Mouse (Mus musculus) limb, embryonic 11.5 days (tissue): Measurements from ENCODE around the gene Csk. TPM values are rescaled to one million over a fixed set of nuclear protein-coding genes. Genes with fewer than 3 reads are reported as not detected.

ENCODE experiments used
- ATAC-seq: fragments of 200-750 bp; cut with Nextera tagmentation; 2 replicates; pipeline ENCODE4 v1.8.0; 2017; ENCODE audit warnings: low read depth; ENCODE audit not compliant: insufficient number of reproducible peaks, low FRiP score, low TSS enrichment
- DNase-seq: peaks from one replicate; pipeline ENCODE4 v3.0.0-alpha.2; 2015; ENCODE audit warnings: low spot score
- H3K27ac ChIP-seq: fragments of 300-500 bp; sonication (generic); replicated peaks from 2 replicates; pipeline ENCODE4 v1.5.1; 2014; ENCODE audit warnings: low read depth, mild to moderate bottlenecking, low read length
- H3K27me3 ChIP-seq: fragments of 300-500 bp; sonication (generic); 2 replicates; pipeline ENCODE4 v1.6.1; 2014; ENCODE audit warnings: mild to moderate bottlenecking, low read length, mixed read lengths; ENCODE audit not compliant: control insufficient read depth, insufficient read depth
- H3K36me3 ChIP-seq: fragments of 300-500 bp; sonication (generic); 2 replicates; pipeline ENCODE4 v1.6.1; 2014; ENCODE audit warnings: mild to moderate bottlenecking, low read length, moderate library complexity, mixed read lengths; ENCODE audit not compliant: control insufficient read depth, insufficient read depth
- H3K4me1 ChIP-seq: fragments of 300-500 bp; sonication (generic); 2 replicates; pipeline ENCODE4 v1.6.1; 2014; ENCODE audit warnings: low read length, mixed read lengths; ENCODE audit not compliant: control insufficient read depth, insufficient read depth
- H3K4me2 ChIP-seq: fragments of 300-500 bp; sonication (generic); 2 replicates; pipeline ENCODE4 v1.6.1; 2014; ENCODE audit warnings: low read depth, mild to moderate bottlenecking, moderate library complexity; ENCODE audit not compliant: severe bottlenecking
- H3K4me3 ChIP-seq: fragments of 300-500 bp; sonication (generic); 2 replicates; pipeline ENCODE4 v1.5.1; 2014; ENCODE audit warnings: low read depth, low read length
- H3K9ac ChIP-seq: fragments of 300-500 bp; sonication (generic); 2 replicates; pipeline ENCODE4 v1.6.1; 2014; ENCODE audit warnings: mild to moderate bottlenecking, low read length
- H3K9me3 ChIP-seq: fragments of 300-500 bp; sonication (generic); 2 replicates; pipeline ENCODE4 v1.6.1; 2016; ENCODE audit warnings: low read length; ENCODE audit not compliant: control insufficient read depth
- WGBS: fragments of 180-500 bp; shearing (Covaris S2); extraction: QIAGEN DNeasy Blood & Tissue Kit; methylation state at CpG from one replicate; pipeline ENCODE4 v1.1.7; 2014; 5-methylcytosine and 5-hydroxymethylcytosine counted together
- polyA plus RNA-seq: library from polyadenylated mRNA; unstranded; fragments of >200 nt; fragmentation: Nextera tagmentation; extraction: Ambion mirVana; gene quantifications from 2 replicates; pipeline ENCODE4 v1.2.1, GENCODE M21; 2014

Gene Csk
- polyA plus RNA-seq, 1 experiment from 2014 or later = 33.7 TPM

GRCm38 (mm10) chr9:57666536-57666935 lies 13.1 kb upstream of the Csk start:
- no peaks in the 10 kb centered on the region for H3K27me3 ChIP-seq
- H3K27ac ChIP-seq = no peak overlapping the region
- 88% methylated on average over 8 of the region's 8 CpGs for WGBS
- ATAC-seq (no peak), DNase-seq (no peak)
- no peak overlapping the region for H3K4me2 ChIP-seq
- H3K4me1 ChIP-seq = no peaks in the 10 kb centered on the region
- no peak overlapping the region for H3K4me3 ChIP-seq
- no peaks in the 10 kb centered on the region for H3K9me3 ChIP-seq
- H3K9ac ChIP-seq = no peak overlapping the region
- H3K36me3 ChIP-seq = no peaks in the 10 kb centered on the region

GRCm38 (mm10) chr9:57664616-57665015 lies 11.2 kb upstream of the Csk start:
- Histone ChIP-seq H3K9me3 (no peaks in the 10 kb centered on the region), H3K36me3 (no peaks in the 10 kb centered on the region), H3K4me3 (no peak overlapping the region), H3K27me3 (no peaks in the 10 kb centered on the region), H3K4me2 (no peak overlapping the region), H3K27ac (no peak overlapping the region), H3K9ac (no peak overlapping the region), H3K4me1 (no peaks in the 10 kb centered on the region)
- 67% methylated on average over 7 of the region's 7 CpGs for WGBS
- DNase-seq = no peak
- ATAC-seq = no peak

- no peaks in the 10 kb centered on the region for H3K4me1 ChIP-seq
- no peaks in the 10 kb centered on the region for H3K27me3 ChIP-seq
- no peak overlapping the region for H3K9ac ChIP-seq
- no peaks in the 10 kb centered on the region for H3K9me3 ChIP-seq
- H3K36me3 ChIP-seq = no peaks in the 10 kb centered on the region
- WGBS = 69% methylated on average over 3 of the region's 3 CpGs
- no peak overlapping the region for H3K4me3 ChIP-seq
- H3K4me2 ChIP-seq = no peak overlapping the region
- DNase-seq = no peak
- no peak for ATAC-seq
- no peak overlapping the region for H3K27ac ChIP-seq
Measured at GRCm38 (mm10) chr9:57661552-57661951, 8.1 kb upstream of the Csk start.

- ATAC-seq (no peak), DNase-seq (no peak)
- H3K4me1 ChIP-seq = no peaks in the 10 kb centered on the region
- no peak overlapping the region for H3K27ac ChIP-seq
- no peak overlapping the region for H3K4me2 ChIP-seq
- H3K9ac ChIP-seq = no peak overlapping the region
- WGBS = 82% methylated on average over 6 of the region's 6 CpGs
- H3K9me3 ChIP-seq = no peaks in the 10 kb centered on the region
- H3K27me3 ChIP-seq = no peaks in the 10 kb centered on the region
- H3K36me3 ChIP-seq = no peaks in the 10 kb centered on the region
- no peak overlapping the region for H3K4me3 ChIP-seq
Measured at GRCm38 (mm10) chr9:57660501-57660900, 7.1 kb upstream of the Csk start.

- Histone ChIP-seq H3K4me1 (no peaks in the 10 kb centered on the region), H3K27ac (no peak overlapping the region), H3K9ac (no peak overlapping the region), H3K36me3 (no peaks in the 10 kb centered on the region), H3K27me3 (no peaks in the 10 kb centered on the region), H3K4me3 (no peak overlapping the region), H3K4me2 (no peak overlapping the region), H3K9me3 (no peaks in the 10 kb centered on the region)
- ATAC-seq (no peak), DNase-seq (peak; percentile 76)
- WGBS = 29% methylated on average over 4 of the region's 4 CpGs
Measured at GRCm38 (mm10) chr9:57659774-57660173, 6.3 kb upstream of the Csk start.

GRCm38 (mm10) chr9:57658970-57659369 lies 5.5 kb upstream of the Csk start:
- H3K27me3 ChIP-seq = peaks cover 3% of the 10 kb centered on the region; the same call in 1 of the 2 replicates
- DNase-seq (no peak), ATAC-seq (no peak)
- H3K9ac ChIP-seq = no peak overlapping the region
- H3K9me3 ChIP-seq = no peaks in the 10 kb centered on the region
- no peak overlapping the region for H3K4me2 ChIP-seq
- no peak overlapping the region for H3K4me3 ChIP-seq
- H3K36me3 ChIP-seq = no peaks in the 10 kb centered on the region
- 86% methylated on average over 4 of the region's 4 CpGs for WGBS
- no peaks in the 10 kb centered on the region for H3K4me1 ChIP-seq
- no peak overlapping the region for H3K27ac ChIP-seq

GRCm38 (mm10) chr9:57657843-57658242 lies 4.4 kb upstream of the Csk start:
- H3K9ac ChIP-seq = no peak overlapping the region
- H3K4me3 ChIP-seq = no peak overlapping the region
- DNase-seq = no peak
- no peaks in the 10 kb centered on the region for H3K36me3 ChIP-seq
- WGBS = 62% methylated on average over 4 of the region's 4 CpGs
- peaks cover 3% of the 10 kb centered on the region; the same call in 1 of the 2 replicates for H3K27me3 ChIP-seq
- H3K4me2 ChIP-seq = no peak overlapping the region
- no peaks in the 10 kb centered on the region for H3K4me1 ChIP-seq
- no peaks in the 10 kb centered on the region for H3K9me3 ChIP-seq
- no peak overlapping the region for H3K27ac ChIP-seq
- no peak for ATAC-seq

GRCm38 (mm10) chr9:57656631-57657350 lies 3.4 kb upstream of the Csk start:
- H3K9ac ChIP-seq = no peak overlapping the region
- no peak overlapping the region for H3K4me3 ChIP-seq
- WGBS = 84% methylated on average over 19 of the region's 19 CpGs
- no peak for DNase-seq
- peaks cover 3% of the 10 kb centered on the region; the same call in 1 of the 2 replicates for H3K27me3 ChIP-seq
- H3K9me3 ChIP-seq = no peaks in the 10 kb centered on the region
- no peak overlapping the region for H3K4me2 ChIP-seq
- ATAC-seq = no peak
- H3K4me1 ChIP-seq = no peaks in the 10 kb centered on the region
- no peaks in the 10 kb centered on the region for H3K36me3 ChIP-seq
- H3K27ac ChIP-seq = no peak overlapping the region
